Mouse (Mus musculus) right cerebral cortex, postnatal 14 days (tissue): ENCODE results near the gene Sept6.

Experiments used
- DNase-seq: peaks from one replicate; pipeline ENCODE4 v3.0.0; 2022

The Sept6 gene

DNA sequence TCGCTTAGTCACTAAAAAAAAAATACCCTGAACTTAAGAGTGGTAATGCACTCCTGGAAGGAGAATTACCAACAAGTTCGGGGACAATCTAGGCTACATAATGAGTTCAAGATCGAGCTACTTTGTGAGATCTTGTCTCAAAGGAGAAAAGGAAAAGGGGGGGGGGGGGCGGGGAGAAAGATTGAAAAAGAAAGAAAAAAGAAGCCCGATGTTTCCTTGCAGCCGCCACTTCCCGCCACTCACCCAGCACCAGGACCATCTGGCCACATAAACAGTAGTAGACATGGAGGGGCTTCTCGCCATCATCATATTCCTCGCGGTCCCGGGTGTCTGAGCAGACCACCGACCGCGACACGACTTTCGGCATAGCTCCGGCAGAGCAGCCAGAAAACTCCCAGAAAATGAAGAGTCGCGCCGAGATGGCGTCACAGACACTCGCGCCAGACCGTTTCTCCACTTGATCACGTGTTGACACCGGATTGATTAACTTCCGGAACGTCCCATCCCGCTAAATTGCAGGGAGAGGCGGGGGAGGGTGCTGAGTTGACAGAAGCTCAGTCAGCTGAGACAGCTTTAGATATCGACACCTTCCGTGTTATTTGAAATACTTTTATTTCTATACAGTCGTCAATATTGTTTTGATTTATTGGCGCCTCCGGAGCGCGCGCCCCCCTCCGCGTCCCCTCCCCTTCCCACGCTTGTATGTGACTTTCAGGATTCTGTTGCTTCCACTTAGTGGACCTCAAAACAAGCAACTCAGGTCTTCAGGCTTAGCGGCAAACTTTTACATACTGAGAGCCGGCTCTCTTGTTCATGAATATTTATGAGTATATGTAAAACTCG lies 127.6 kb downstream of the Sept6 start:
- peak; percentile 74 for DNase-seq
